Mouse (Mus musculus) testis, adult 2 months (tissue): ENCODE results near the gene Sbno2.

Source experiments
- CTCF ChIP-seq: fragments of 200-500 bp; IDR thresholded peaks from 2 replicates; pipeline ENCODE4 v1.5.1; 2012; ENCODE audit warnings: low read depth, mild to moderate bottlenecking, inconsistent platforms, low read length, moderate library complexity; ENCODE audit not compliant: control insufficient read depth, insufficient read depth, insufficient replicate concordance
- POLR2A ChIP-seq: fragments of 200-500 bp; IDR thresholded peaks from 2 replicates; pipeline ENCODE4 v1.6.1; 2012; ENCODE audit warnings: low read depth, mild to moderate bottlenecking, inconsistent platforms, low read length, moderate library complexity; ENCODE audit not compliant: control insufficient read depth

DNA sequence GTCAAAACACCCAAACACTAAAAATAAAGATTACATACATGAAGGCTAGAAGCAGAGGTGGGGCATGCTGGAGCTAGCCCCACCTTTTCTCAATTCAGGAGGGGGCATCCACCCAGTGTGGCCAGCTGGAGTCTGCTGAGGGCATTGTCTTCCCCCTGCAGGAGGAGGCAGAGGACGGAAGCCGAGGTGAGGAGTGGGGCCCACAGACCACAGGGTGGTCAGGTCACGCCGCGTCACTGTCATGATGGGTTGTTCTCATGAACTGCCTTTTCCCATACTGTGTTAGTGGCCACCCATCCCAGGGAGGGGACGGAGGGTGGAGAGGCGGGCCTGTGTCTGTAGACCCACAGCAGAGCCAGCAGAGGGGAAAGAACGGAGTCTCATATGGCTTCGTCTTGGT, 75.2 kb downstream of the Sbno2 start:
- TF ChIP-seq POLR2A, result no peak
- TF ChIP-seq CTCF, result no peak
